Mouse (Mus musculus) limb, embryonic 14.5 days (tissue): ENCODE data around the gene Nemp2. TPM values are rescaled to one million over a fixed set of nuclear protein-coding genes. Genes with fewer than 3 reads are reported as not detected.

Source experiments
- ATAC-seq: fragments of 200-750 bp; cut with Nextera tagmentation; 2 replicates; pipeline ENCODE4 v1.8.0; 2017; ENCODE audit warnings: low read depth, moderate number of reproducible peaks, moderate TSS enrichment; ENCODE audit not compliant: low FRiP score
- DNase-seq: peaks from one replicate; pipeline ENCODE4 v3.0.0-alpha.2; 2015; ENCODE audit warnings: low spot score
- H3K27ac ChIP-seq: fragments of 300-500 bp; sonication (generic); replicated peaks from 2 replicates; pipeline ENCODE4 v1.5.1; 2014; ENCODE audit warnings: low read depth, mild to moderate bottlenecking, low read length, moderate library complexity, mixed read lengths
- H3K27me3 ChIP-seq: fragments of 300-500 bp; sonication (generic); 2 replicates; pipeline ENCODE4 v1.6.1; 2014; ENCODE audit warnings: low read length, mixed read lengths; ENCODE audit not compliant: control insufficient read depth, insufficient read depth
- H3K36me3 ChIP-seq: fragments of 300-500 bp; sonication (generic); 2 replicates; pipeline ENCODE4 v1.6.1; 2014; ENCODE audit warnings: mild to moderate bottlenecking, low read length, moderate library complexity, mixed read lengths; ENCODE audit not compliant: control insufficient read depth, insufficient read depth
- H3K4me1 ChIP-seq: fragments of 300-500 bp; sonication (generic); 2 replicates; pipeline ENCODE4 v1.6.1; 2014; ENCODE audit warnings: antibody characterized with exemption, low read length, mixed read lengths; ENCODE audit not compliant: control insufficient read depth, insufficient read depth
- H3K4me2 ChIP-seq: fragments of 300-500 bp; sonication (generic); replicated peaks from 2 replicates; pipeline ENCODE4 v1.6.1; 2014; ENCODE audit warnings: low read depth, mild to moderate bottlenecking, low read length, moderate library complexity; ENCODE audit not compliant: severe bottlenecking
- H3K4me3 ChIP-seq: fragments of 300-500 bp; sonication (generic); replicated peaks from 2 replicates; pipeline ENCODE4 v1.5.1; 2014; ENCODE audit warnings: low read length
- H3K9ac ChIP-seq: fragments of 300-500 bp; sonication (generic); 2 replicates; pipeline ENCODE4 v1.6.1; 2014; ENCODE audit warnings: mild to moderate bottlenecking, low read depth, low read length, moderate library complexity; ENCODE audit not compliant: severe bottlenecking
- H3K9me3 ChIP-seq: fragments of 300-500 bp; sonication (generic); 2 replicates; pipeline ENCODE4 v1.6.1; 2016; ENCODE audit warnings: low read length; ENCODE audit not compliant: control insufficient read depth
- POLR2A ChIP-seq: fragments of 200-500 bp; IDR thresholded peaks from 2 replicates; pipeline ENCODE4 v1.8.0; 2012; ENCODE audit warnings: inconsistent platforms, mild to moderate bottlenecking, moderate library complexity, borderline replicate concordance; ENCODE audit not compliant: insufficient read depth, insufficient read length; ENCODE audit errors: extremely low read depth
- WGBS: fragments of 180-500 bp; shearing (Covaris S2); extraction: QIAGEN DNeasy Blood & Tissue Kit; methylation state at CpG from one replicate; pipeline ENCODE4 v1.1.7; 2014; 5-methylcytosine and 5-hydroxymethylcytosine counted together
- polyA plus RNA-seq, 2 experiments: library from polyadenylated mRNA; depleted of rRNA in 1 of 2; stranded (reverse) in 1 of 2; unstranded in 1 of 2; fragments of >200 nt; fragmentation: Nextera tagmentation in 1 of 2; extraction: Ambion mirVana in 1 of 2; gene quantifications; 2 replicates each; pipeline versions ENCODE4 v1.2.1 to v1.2.3; 2012 to 2014

Gene Nemp2
- polyA plus RNA-seq, 2 experiments: 11.8 to 24.7 TPM

- 63% methylated on average over 4 of the region's 4 CpGs for WGBS
Observed at GRCm38 (mm10) chr1:52598361-52598760, 32.1 kb upstream of the Nemp2 start.

GRCm38 (mm10) chr1:52601496-52601895 lies 29.0 kb upstream of the Nemp2 start:
- Histone ChIP-seq H3K9ac (no peak overlapping the region), H3K36me3 (no peaks in the 10 kb centered on the region), H3K4me2 (no peak overlapping the region), H3K4me1 (peaks cover 3% of the 10 kb centered on the region; the same call in 1 of the 2 replicates), H3K9me3 (no peaks in the 10 kb centered on the region), H3K27ac (no peak overlapping the region), H3K27me3 (no peaks in the 10 kb centered on the region), H3K4me3 (no peak overlapping the region)
- no peak for DNase-seq
- no peak for TF ChIP-seq POLR2A
- no peak for ATAC-seq
- WGBS: 93% methylated on average over 3 of the region's 3 CpGs

More at GRCm38 (mm10) chr1:52598361-52598760, 32.1 kb upstream of the Nemp2 start:
- Histone ChIP-seq H3K9ac (no peak overlapping the region), H3K4me1 (peaks cover 3% of the 10 kb centered on the region; the same call in 1 of the 2 replicates), H3K4me3 (no peak overlapping the region), H3K4me2 (no peak overlapping the region), H3K36me3 (no peaks in the 10 kb centered on the region), H3K27me3 (no peaks in the 10 kb centered on the region), H3K9me3 (no peaks in the 10 kb centered on the region), H3K27ac (no peak overlapping the region)
- no peak for DNase-seq
- ATAC-seq: no peak
- no peak for TF ChIP-seq POLR2A

- no peaks in the 10 kb centered on the region for H3K9me3 ChIP-seq
- TF ChIP-seq POLR2A: no peak
- DNase-seq: no peak
- no peak overlapping the region for H3K4me3 ChIP-seq
- no peaks in the 10 kb centered on the region for H3K36me3 ChIP-seq
- no peak overlapping the region for H3K9ac ChIP-seq
- H3K4me2 ChIP-seq: no peak overlapping the region
- ATAC-seq: no peak
- no peaks in the 10 kb centered on the region for H3K27me3 ChIP-seq
- H3K4me1 ChIP-seq: no peaks in the 10 kb centered on the region
- WGBS: 80% methylated on average over 1 of the region's 1 CpGs
- H3K27ac ChIP-seq: no peak overlapping the region
Observed at GRCm38 (mm10) chr1:52607700-52608099, 22.8 kb upstream of the Nemp2 start.

- WGBS: 93% methylated on average over 4 of the region's 4 CpGs
- DNase-seq (no peak), ATAC-seq (no peak)
- no peak for TF ChIP-seq POLR2A
- Histone ChIP-seq H3K9me3 (no peaks in the 10 kb centered on the region), H3K36me3 (no peaks in the 10 kb centered on the region), H3K4me2 (no peak overlapping the region), H3K4me1 (no peaks in the 10 kb centered on the region), H3K27ac (no peak overlapping the region), H3K4me3 (no peak overlapping the region), H3K27me3 (no peaks in the 10 kb centered on the region), H3K9ac (no peak overlapping the region)
Observed at GRCm38 (mm10) chr1:52608486-52608885, 22.0 kb upstream of the Nemp2 start.

- no peak overlapping the region for H3K9ac ChIP-seq
- H3K4me1 ChIP-seq: no peaks in the 10 kb centered on the region
- H3K27me3 ChIP-seq: no peaks in the 10 kb centered on the region
- no peak overlapping the region for H3K27ac ChIP-seq
- ATAC-seq: no peak
- 60% methylated on average over 1 of the region's 1 CpGs for WGBS
- TF ChIP-seq POLR2A: no peak
- DNase-seq: no peak
- no peaks in the 10 kb centered on the region for H3K36me3 ChIP-seq
- no peaks in the 10 kb centered on the region for H3K9me3 ChIP-seq
- no peak overlapping the region for H3K4me2 ChIP-seq
- no peak overlapping the region for H3K4me3 ChIP-seq
Observed at GRCm38 (mm10) chr1:52618217-52618616, 12.3 kb upstream of the Nemp2 start.

GRCm38 (mm10) chr1:52620442-52620841 lies 10.1 kb upstream of the Nemp2 start:
- Histone ChIP-seq H3K4me1 (no peaks in the 10 kb centered on the region), H3K9me3 (no peaks in the 10 kb centered on the region), H3K4me2 (no peak overlapping the region), H3K9ac (no peak overlapping the region), H3K36me3 (no peaks in the 10 kb centered on the region), H3K27me3 (no peaks in the 10 kb centered on the region), H3K27ac (no peak overlapping the region), H3K4me3 (no peak overlapping the region)
- no peak for DNase-seq
- no peak for ATAC-seq
- no peak for TF ChIP-seq POLR2A
